Mouse (Mus musculus) myocyte (in vitro differentiated cells): ENCODE measurements at regions not wholly inside any gene's neighbourhood (a gene's known extent, or its start where the extent isn't known, plus 50 kb on each side); places are given as distances from the start of the nearest gene placed in this dataset.
"Not testable (repeated sequence)": the region's sequence is repeated elsewhere in the genome, so short reads cannot be mapped to it uniquely, and the experiment has no call there.

Experiments
- H3K27me3 ChIP-seq: one replicate; pipeline ENCODE4 v1.6.1; 2011; ENCODE audit not compliant: control insufficient read depth, insufficient read depth, insufficient read length
- H3K36me3 ChIP-seq: one replicate; pipeline ENCODE4 v1.6.1; 2011; ENCODE audit not compliant: control insufficient read depth, insufficient read depth
- H3K4me2 ChIP-seq: one replicate; pipeline ENCODE4 v1.6.1; 2011; ENCODE audit warnings: low read depth, control low read depth
- H3K4me3 ChIP-seq: one replicate; pipeline ENCODE4 v1.5.1; 2011; ENCODE audit warnings: mild to moderate bottlenecking, control low read depth, moderate library complexity
- H3K79me2 ChIP-seq: one replicate; pipeline ENCODE4 v1.6.1; 2011; ENCODE audit not compliant: control insufficient read depth, insufficient read depth
- H3ac ChIP-seq: one replicate; pipeline ENCODE4 v1.6.1; 2011; ENCODE audit not compliant: control insufficient read depth, insufficient read length
- CEBPB ChIP-seq: IDR thresholded peaks from 2 replicates; pipeline ENCODE4 v1.6.1; 2011; ENCODE audit warnings: mild to moderate bottlenecking, moderate library complexity; ENCODE audit not compliant: poor library complexity, insufficient read depth, severe bottlenecking
- E2F4 ChIP-seq: IDR thresholded peaks from one replicate; pipeline ENCODE4 v1.6.1; 2011; ENCODE audit warnings: mild to moderate bottlenecking, control low read depth, moderate library complexity; ENCODE audit not compliant: insufficient read depth
- MAX ChIP-seq: IDR thresholded peaks from one replicate; pipeline ENCODE4 v1.6.1; 2011; ENCODE audit warnings: low read depth, mild to moderate bottlenecking, control low read depth
- MYOD1 ChIP-seq, 3 experiments: IDR thresholded peaks; one replicate each; pipeline ENCODE4 v1.6.1; 2011; ENCODE audit warnings: control low read depth in 2 of 3, low read depth in 2 of 3, mild to moderate bottlenecking in 2 of 3, moderate library complexity in 1 of 3; ENCODE audit not compliant: insufficient read length in 2 of 3, control insufficient read depth in 1 of 3
- MYOG ChIP-seq, 3 experiments: IDR thresholded peaks; one replicate each; pipeline ENCODE4 v1.6.1; 2011; ENCODE audit warnings: control low read depth in 2 of 3, low read depth in 2 of 3, mild to moderate bottlenecking in 2 of 3; ENCODE audit not compliant: insufficient read length in 2 of 3, control insufficient read depth in 1 of 3, insufficient read depth in 1 of 3
- POLR2A ChIP-seq: IDR thresholded peaks from one replicate; pipeline ENCODE4 v1.6.1; 2011; ENCODE audit warnings: low read depth, mild to moderate bottlenecking, control low read depth, moderate library complexity; ENCODE audit not compliant: insufficient read length
- POLR2AphosphoS2 ChIP-seq: IDR thresholded peaks from one replicate; pipeline ENCODE4 v1.6.1; 2011; ENCODE audit warnings: low read depth, control low read depth; ENCODE audit not compliant: insufficient read length
- REST ChIP-seq: IDR thresholded peaks from one replicate; pipeline ENCODE4 v1.6.1; 2011; ENCODE audit warnings: mild to moderate bottlenecking, control low read depth, moderate library complexity; ENCODE audit not compliant: insufficient read depth, insufficient read length
- SRF ChIP-seq: IDR thresholded peaks from one replicate; pipeline ENCODE4 v1.6.1; 2011; ENCODE audit warnings: low read depth; ENCODE audit not compliant: control insufficient read depth, insufficient read length
- TCF12 ChIP-seq: IDR thresholded peaks from one replicate; pipeline ENCODE4 v1.6.1; 2011; ENCODE audit warnings: mild to moderate bottlenecking, control low read depth; ENCODE audit not compliant: poor library complexity, insufficient read depth, severe bottlenecking
- TCF3 ChIP-seq: IDR thresholded peaks from one replicate; pipeline ENCODE4 v1.6.1; 2011; ENCODE audit warnings: low read depth, control low read depth; ENCODE audit not compliant: insufficient read length
- USF1 ChIP-seq: IDR thresholded peaks from one replicate; pipeline ENCODE4 v1.6.1; 2011; ENCODE audit warnings: low read depth, mild to moderate bottlenecking, control low read depth, moderate library complexity

- Histone ChIP-seq H3K4me3 (no peak overlapping the region), H3K27me3 (no peaks in the 10 kb centered on the region), H3K36me3 (no peaks in the 10 kb centered on the region), H3K4me2 (no peak overlapping the region), H3K79me2 (no peaks in the 10 kb centered on the region), H3ac (no peak overlapping the region)
- TF ChIP-seq E2F4, result no peak
Observed at GRCm38 (mm10) chr4:6600766-6601367, 1638.0 kb downstream of the Car8 start.

- H3K4me2 ChIP-seq, result no peak overlapping the region
- TF ChIP-seq TCF3 (no peak), TCF12 (no peak), REST (no peak), POLR2A (no peak), MYOG (IDR thresholded peaks at IDR 0.05; ENCODE audit: control insufficient read depth in 1 of 3, insufficient read depth in 1 of 3, insufficient read length in 2 of 3, low read depth in 2 of 3) (no peak), CEBPB (no peak), E2F4 (no peak), SRF (no peak), MAX (no peak), POLR2AphosphoS2 (no peak), USF1 (no peak), MYOD1 (IDR thresholded peaks at IDR 0.05; ENCODE audit: control insufficient read depth in 1 of 3, insufficient read length in 2 of 3, low read depth in 2 of 3) (no peak)
- no peaks in the 10 kb centered on the region for H3K27me3 ChIP-seq
- H3K79me2 ChIP-seq, result no peaks in the 10 kb centered on the region
- no peak overlapping the region for H3ac ChIP-seq
- H3K36me3 ChIP-seq, result no peaks in the 10 kb centered on the region
- no peak overlapping the region for H3K4me3 ChIP-seq
Observed at GRCm38 (mm10) chr4:6596321-6596720, 1642.5 kb downstream of the Car8 start.

- not testable (repeated sequence) for H3K4me3 ChIP-seq, H3K27me3 ChIP-seq, H3K4me2 ChIP-seq, H3K79me2 ChIP-seq, H3ac ChIP-seq, H3K36me3 ChIP-seq
Observed at GRCm38 (mm10) chr4:6592890-6593289, 1646.0 kb downstream of the Car8 start.

GRCm38 (mm10) chr4:6561604-6562357 lies 1677.1 kb downstream of the Car8 start:
- TF ChIP-seq E2F4 (no peak), SRF (no peak), POLR2AphosphoS2 (no peak), MAX (no peak), TCF3 (no peak), CEBPB (no peak), USF1 (no peak), TCF12 (no peak), MYOD1 (IDR thresholded peaks at IDR 0.05; ENCODE audit: control insufficient read depth in 1 of 3, insufficient read length in 2 of 3, low read depth in 2 of 3) (no peak), POLR2A (no peak), MYOG (IDR thresholded peaks at IDR 0.05; ENCODE audit: control insufficient read depth in 1 of 3, insufficient read depth in 1 of 3, insufficient read length in 2 of 3, low read depth in 2 of 3) (no peak), REST (no peak)

GRCm38 (mm10) chr4:6539626-6540025 lies 1699.2 kb downstream of the Car8 start:
- Histone ChIP-seq H3K79me2 (no peaks in the 10 kb centered on the region), H3K27me3 (no peaks in the 10 kb centered on the region), H3K4me3 (no peak overlapping the region), H3K4me2 (no peak overlapping the region), H3K36me3 (no peaks in the 10 kb centered on the region), H3ac (no peak overlapping the region)
- no peak for TF ChIP-seq MYOD1 (IDR thresholded peaks at IDR 0.05; ENCODE audit: control insufficient read depth in 1 of 3, insufficient read length in 2 of 3, low read depth in 2 of 3)
- no peak for TF ChIP-seq MAX
- TF ChIP-seq CEBPB, result no peak
- TF ChIP-seq USF1, result no peak
- no peak for TF ChIP-seq MYOG (IDR thresholded peaks at IDR 0.05; ENCODE audit: control insufficient read depth in 1 of 3, insufficient read depth in 1 of 3, insufficient read length in 2 of 3, low read depth in 2 of 3)
- TF ChIP-seq TCF12, result no peak
- no peak for TF ChIP-seq POLR2AphosphoS2
- no peak for TF ChIP-seq SRF
- no peak for TF ChIP-seq REST
- no peak for TF ChIP-seq POLR2A
- TF ChIP-seq E2F4, result no peak
- no peak for TF ChIP-seq TCF3

More at GRCm38 (mm10) chr4:6561604-6562357, 1677.1 kb downstream of the Car8 start:
- Histone ChIP-seq H3K79me2 (no peaks in the 10 kb centered on the region), H3K27me3 (no peaks in the 10 kb centered on the region), H3K4me2 (peak overlapping the region; percentile 43), H3K4me3 (no peak overlapping the region), H3K36me3 (no peaks in the 10 kb centered on the region), H3ac (no peak overlapping the region)
